Mouse (Mus musculus): ENCODE measurements at regions not wholly inside any gene's neighbourhood (a gene's known extent, or its start where the extent isn't known, plus 50 kb on each side); places are given as distances from the start of the nearest gene placed in this dataset.

DNA sequence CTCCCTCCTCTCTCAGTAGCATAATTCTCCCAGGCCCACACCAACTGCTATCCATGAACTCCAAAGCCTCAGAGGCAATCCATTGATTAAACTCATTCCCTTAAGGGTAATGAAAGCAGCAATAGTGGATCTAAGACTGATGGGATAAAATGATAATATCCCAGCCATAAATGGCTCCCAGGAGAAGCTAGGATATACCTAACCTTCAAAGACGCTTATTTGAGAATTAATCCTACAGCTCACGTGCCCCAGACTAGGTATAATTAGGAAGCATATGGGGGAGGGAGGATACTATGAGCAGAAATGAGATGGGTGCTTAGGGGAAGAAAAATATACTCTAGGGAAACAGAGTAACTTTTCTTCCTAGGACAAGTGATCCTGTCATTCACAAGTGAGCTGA, 52.8 kb upstream of the Rnf32 start:
- DNase-seq (ENCODE audit: low spot score), result no peak

DNA sequence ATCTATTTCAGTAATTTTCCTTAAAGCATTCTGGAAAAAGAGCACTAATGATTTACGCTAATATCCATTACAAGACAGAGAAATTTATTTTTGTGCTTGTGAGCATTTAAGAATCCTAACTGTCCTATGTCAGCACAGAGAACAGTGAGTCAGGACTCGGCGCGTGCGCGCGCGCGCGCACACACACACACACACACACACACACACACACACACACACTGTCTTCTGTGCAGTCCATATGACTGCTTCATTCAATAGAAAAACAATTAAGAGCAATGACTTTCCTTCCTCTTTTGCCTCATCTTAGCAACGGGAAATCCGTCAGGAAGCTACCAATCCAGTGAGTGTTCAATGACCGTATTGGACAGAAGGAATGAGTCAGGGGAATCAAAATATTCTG, 53.3 kb upstream of the Rnf32 start:
- DNase-seq (ENCODE audit: low spot score), result no peak

DNA sequence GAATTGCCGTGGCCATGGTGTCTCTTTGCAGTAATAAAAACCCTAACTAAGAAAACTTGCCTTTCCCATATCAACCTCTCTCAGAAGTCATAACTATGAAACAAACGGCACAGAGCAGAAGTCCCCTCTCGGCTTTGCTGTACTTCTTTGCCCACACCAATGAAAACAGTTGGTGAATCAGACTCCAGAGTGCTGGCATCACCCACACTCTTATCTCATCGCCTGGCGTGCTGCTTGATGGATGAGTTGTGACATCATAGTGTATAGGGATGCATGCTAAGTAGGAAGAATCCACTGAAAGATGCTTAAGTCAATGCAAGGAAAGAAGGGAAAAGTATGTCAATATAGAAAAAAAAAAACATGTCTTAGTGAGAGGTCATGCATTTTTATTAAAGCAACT, 58.3 kb upstream of the Rnf32 start:
- no peak for DNase-seq (ENCODE audit: low spot score)

DNA sequence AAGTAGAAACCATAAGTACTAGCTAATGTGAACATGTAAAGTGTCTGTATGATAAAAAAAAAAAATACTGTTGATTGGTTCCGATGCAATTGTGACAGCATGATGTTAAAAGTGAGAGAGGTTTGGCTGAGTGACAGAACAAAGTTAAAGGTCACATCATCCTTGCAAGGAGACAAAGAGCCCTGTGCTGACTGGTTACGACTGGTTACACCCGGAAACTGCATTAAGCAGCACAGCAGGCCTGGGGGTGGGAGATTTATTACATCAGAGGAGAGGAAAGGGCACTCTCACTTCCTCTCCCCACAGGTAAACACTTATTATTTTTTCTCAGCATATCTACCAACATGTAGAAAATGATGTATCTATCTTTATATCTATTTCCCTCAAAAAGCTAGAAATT, 63.5 kb upstream of the Rnf32 start:
- DNase-seq (ENCODE audit: low spot score), result no peak

DNA sequence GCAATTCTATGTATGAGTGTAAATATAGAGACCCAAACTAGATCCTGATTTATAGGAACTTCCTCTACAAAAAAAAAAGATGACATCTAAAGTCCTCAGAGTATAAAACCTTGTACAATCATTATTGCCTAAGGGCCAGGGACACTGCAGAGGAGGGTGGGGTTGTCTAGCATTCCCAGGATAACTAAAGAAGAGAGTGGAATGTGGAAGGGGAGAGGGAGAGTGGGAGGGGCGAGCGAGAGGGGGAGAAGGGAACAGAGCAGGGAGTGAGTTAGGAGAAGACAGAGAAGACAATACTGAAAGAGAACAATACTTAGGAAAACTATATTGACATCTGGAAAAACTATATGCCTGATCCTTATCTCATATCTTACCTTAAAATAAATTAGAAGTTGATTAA, 64.0 kb upstream of the Rnf32 start:
- DNase-seq (ENCODE audit: low spot score), result no peak

DNA sequence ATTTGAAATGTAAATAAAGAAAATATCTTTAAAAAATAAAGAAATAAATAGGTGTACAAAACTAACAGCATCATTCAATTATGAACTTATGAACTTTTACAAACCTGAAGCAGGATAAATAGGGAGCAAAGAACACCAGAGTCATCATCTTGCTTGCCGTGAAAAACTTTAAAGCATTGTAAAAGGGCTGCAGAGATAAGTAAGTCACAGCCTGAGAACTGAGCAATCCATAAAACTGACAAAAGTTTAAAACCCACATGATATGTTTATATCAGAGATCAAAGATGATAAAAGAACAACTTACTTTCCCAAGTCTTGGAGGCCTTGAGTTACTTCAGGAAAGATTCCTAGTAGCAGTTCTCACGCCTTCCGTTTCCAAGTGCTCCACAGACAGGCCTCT, 66.1 kb upstream of the Rnf32 start:
- DNase-seq (ENCODE audit: low spot score), result no peak

DNA sequence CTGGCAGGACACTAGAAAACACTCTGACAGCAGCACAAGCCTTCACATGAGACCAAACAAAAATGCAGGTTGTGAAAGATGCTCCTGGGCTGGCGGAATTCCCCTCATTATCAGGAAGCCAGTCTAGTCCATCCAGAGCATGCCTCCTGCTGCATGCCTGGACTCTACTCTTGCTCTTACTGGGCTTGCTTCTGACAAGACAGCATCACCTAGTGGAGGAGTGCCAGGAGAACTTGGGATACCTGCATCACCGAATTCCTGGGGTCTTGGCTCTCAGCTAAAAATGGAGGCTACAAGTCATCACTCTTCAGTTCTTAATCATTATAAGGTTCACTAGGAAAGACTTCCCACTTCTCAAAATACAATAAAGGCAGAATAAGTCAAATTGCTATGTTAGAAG, 78.8 kb upstream of the Rnf32 start:
- no peak for DNase-seq (ENCODE audit: low spot score)

DNA sequence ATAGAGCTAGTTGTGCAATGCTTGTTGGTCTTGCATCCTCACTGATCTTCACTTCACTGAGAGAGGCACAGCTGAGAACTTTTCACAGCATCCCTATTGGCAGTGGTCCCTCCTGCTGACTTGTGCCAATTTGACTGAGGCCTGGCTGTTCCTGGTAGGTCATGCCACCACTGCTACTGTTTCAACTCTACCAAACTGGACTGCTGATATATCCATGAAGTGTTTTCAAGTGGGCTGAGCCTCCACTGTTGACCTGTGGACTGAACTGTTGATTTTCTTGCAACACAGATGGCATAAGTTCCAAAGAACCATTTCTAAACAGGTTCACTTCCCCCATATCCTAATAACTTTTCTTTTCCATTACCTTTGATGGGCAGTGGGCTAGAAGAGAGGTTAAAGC, 83.3 kb upstream of the Rnf32 start:
- DNase-seq (ENCODE audit: low spot score), result no peak

DNA sequence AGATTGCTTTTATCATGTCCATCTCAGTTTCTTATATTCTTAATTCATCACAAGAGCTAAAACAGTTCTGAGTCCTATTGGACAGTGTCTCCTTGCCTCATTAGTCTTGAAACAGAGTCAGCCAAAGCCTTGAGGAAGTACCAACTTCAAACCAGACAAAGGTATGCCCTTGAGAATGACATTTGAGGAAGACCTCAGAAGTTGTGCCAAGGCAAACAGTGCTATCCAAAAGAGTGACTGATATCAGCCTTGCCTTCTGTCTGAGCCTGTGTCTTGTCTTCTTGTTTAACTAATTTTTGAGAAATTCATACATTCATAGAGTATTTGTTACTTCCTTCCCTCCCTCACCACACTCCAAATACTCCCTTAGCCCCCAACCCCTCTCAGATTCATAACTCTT, 88.5 kb upstream of the Rnf32 start:
- DNase-seq (ENCODE audit: low spot score), result no peak

DNA sequence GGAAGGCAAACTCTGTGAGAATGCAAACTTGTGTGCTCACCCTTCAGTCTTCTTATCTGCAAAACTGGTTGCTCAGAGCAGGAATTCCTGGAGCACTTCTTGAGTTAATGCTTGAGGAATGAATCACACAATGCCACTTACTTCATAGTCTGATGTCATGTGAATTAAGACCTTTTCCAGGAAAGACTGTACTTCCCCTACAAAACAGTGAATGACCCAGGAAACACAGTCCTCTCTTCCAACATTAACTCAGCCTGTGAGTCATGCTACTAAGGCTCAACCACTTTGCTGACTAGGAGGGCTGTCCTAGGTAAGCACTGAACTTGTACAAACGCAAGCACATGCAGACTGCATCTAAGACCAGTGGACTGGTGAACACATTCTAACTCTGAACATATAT, 112.5 kb upstream of the Rnf32 start:
- no peak for DNase-seq (ENCODE audit: low spot score)

DNA sequence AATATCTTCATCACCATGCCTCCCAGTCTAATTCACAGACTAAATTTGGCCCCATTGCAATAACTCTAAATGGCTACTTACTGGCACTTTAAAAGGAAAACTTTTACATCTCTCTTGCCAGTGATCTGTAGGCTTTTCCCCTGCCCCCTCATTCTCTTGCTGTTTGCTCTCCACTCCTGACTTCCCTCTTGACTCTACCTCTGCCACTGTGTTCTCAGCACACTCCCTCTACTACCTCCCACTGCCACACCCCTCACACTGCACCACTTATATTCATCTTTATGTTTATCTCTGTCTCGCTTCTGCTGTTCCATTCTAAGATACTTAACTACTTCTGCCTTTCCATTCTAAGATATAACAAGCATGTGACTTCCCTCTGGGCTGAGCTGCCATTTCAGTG, 141.4 kb upstream of the Rnf32 start:
- no peak for DNase-seq (ENCODE audit: low spot score)

DNA sequence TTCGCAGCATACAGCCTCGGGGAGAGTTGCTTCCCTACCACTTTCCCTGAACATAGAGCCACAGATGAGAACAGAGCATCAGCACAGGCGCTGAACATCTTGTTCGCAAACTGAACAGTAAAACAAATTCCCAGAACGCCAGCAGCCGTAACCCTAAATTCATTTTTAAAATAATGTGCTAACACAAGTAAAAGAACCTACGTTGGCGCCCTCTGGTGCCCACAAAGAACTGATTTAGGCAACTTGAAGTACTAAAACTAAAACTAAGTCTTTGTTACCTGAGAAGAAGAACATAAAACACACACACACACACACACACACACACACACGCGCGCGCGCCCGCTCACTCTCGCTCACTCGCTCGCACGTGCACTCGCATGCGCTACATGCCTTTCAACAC, 159.2 kb upstream of the Rnf32 start:
- peak; percentile 17 for DNase-seq (ENCODE audit: low spot score)

DNA sequence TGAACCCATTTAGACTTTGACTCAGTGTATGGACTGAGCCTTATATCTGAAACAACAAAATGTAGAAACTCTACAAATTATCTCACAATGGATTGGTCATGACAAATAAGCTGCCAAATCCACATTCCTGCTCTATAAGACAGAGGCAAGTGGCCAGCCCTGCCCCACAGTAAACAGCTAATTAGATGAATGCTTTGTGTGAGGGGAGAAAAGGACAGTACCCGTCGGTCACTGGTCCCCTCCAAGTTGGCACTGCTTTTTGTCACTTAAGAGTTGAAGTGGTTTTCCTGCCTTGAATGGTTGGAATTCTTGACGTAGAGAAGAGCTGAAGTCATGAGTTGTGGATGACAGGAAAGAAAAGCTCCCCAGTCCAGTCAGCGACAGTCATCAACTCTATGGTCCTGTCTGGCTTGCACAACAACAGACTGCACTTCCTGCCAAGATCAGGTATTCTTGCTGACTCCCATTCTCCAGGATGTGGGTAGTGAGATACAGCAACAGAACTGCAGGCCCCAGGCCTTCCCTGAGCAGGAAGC, 162.3 kb upstream of the Rnf32 start:
- DNase-seq (ENCODE audit: low spot score), result no peak

DNA sequence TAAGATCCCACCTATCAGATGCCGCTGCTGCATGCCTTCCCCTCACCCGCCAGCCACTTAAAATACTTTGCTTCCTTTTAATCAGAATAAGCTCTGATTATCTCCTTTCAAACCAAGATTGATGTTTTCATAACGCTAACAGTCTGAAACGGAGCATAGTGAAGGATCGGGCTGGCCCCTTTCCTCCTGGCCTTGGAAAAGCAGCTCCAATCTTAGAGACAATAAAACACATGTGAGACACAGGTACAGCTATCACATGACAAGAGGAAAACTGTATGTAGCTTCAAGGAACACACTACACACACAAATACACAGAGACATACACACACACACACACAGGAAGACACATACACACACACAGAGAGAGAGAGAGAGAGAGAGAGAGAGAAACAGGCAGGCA, 165.3 kb upstream of the Rnf32 start:
- no peak for DNase-seq (ENCODE audit: low spot score)

DNA sequence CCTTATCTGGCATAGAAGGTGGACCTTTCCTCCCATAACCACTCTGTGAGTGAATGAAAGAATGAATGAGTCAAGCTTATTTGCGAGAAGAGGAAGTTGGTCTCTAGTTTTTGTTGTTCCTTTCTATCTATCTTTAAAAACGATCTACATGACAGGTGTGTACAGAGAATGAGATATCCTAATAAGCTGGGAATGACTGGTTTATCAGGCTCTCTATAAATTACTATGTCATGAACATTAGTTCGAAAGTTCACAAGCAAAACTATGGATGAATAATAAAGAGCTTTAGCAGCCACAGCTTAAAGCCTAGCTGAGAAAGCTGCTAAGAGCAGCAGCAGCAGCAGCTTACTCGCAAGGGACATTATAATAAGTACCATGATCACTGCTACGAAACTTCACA, 165.8 kb upstream of the Rnf32 start:
- no peak for DNase-seq (ENCODE audit: low spot score)

DNA sequence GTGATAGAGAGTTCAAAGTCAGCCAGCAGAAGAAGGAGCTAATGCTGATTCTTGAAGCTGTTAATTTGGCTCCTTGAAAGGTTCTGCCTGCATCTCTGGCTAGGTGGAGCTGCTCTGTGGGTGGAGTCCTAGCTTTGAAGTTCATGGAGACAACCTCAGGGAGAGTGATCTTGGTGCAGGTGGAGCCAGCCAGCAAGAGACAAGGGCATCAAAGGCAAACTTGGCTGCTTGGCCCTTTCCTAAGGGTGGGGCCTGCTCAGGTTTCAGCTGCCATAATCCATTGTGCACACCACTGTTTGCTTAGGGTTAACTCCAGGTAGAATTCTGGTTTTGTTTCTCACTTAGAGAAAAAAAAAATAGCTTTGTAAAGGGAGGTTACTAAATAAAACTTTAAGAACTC, 170.7 kb upstream of the Rnf32 start:
- DNase-seq (ENCODE audit: low spot score), result no peak

DNA sequence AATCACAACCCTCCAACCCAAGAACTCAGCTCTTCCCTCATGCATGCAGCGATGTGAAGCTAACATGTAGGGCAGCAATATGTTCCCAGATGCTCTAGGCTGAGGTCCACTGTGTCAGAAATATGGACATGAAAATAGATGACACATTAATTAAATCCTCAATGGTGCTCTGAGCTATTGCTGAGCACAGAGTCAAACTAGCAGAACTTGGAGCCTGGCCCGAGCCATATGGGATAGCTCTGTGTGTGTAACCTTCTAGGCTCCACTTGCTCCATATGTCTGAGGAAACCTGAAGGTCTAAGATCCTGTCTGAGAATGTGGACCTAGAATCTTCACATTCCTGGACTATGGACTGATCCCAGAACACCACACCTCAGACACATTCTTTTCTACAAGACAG, 203.0 kb upstream of the Rnf32 start:
- DNase-seq (ENCODE audit: low spot score), result no peak

DNA sequence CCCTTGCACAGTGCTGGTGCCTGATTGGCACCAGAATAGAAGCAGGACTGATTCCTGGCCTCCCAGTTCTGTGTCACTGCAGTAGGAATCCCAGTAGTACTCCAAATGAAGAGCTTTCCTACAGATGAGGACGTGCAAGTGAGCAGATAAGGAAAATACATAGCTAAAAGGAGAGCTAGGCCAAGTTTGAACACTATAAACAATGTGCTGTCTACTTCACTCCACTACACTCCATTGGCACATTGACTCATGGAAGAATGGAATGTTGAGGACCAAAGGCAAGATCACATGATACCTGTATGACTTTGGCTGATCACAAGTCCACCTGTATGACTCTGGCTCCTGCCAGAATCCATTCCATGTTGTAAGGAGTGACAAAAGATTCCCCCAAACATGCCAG, 215.9 kb upstream of the Rnf32 start:
- DNase-seq (ENCODE audit: low spot score), result no peak

DNA sequence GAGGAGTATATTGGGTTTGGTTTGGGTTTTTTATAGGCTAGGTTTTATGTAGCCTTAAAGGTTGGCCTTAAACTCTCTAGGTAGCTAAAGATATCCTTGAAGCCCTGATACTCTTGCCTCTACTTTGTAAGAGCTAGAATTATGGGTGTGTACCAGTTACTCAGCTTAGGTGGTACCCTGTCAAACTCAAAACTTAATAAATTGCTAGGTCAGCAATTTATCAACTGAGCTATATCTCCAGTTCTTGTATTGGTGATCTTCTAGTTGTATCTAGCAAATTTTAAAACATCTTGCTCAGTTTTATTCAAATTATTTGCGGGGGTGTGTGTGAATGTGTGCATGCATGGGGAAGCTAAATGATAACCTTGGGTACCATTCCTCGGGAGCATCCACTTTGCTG, 225.4 kb upstream of the Rnf32 start:
- no peak for DNase-seq (ENCODE audit: low spot score)

DNA sequence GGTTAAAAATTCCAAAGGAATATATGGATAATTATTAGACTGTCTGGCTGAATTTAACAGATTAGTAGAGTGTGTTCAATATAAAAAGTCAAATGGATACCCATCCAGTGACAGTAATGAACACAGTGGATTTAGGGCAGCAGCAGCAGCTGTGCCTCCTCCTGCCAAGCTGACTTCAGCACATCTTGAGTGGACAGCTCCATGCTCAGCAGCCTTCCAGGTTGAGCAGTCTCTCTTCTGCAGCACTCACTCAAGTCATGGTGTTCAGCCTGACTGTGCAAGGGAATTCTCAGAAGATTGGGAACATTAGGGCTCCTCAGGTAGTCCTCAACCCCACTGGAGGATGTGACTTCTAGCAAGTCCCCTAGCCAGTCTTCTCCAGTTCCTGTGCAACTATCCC, 240.8 kb upstream of the Rnf32 start:
- peak; percentile 9 for DNase-seq (ENCODE audit: low spot score)

DNA sequence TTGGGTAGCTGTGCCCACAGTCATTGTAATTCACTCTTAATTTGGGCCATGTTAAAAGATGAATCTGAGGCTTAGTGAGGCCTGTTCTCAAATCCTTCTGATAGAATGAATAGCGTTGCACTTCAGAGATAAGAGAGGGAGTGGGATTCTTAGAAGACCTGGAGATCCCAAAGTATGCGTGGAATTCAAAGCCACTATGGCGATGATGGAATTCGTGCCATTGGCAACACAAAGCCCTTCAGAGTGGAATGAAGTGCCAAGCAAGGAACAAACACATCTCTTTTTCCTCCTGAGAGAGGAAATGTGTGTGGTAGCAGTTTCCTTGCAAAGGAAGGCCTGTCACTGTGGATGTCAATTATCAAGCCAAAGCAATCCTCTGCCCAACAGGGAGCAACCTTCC, 248.3 kb upstream of the Rnf32 start:
- DNase-seq (ENCODE audit: low spot score), result no peak

DNA sequence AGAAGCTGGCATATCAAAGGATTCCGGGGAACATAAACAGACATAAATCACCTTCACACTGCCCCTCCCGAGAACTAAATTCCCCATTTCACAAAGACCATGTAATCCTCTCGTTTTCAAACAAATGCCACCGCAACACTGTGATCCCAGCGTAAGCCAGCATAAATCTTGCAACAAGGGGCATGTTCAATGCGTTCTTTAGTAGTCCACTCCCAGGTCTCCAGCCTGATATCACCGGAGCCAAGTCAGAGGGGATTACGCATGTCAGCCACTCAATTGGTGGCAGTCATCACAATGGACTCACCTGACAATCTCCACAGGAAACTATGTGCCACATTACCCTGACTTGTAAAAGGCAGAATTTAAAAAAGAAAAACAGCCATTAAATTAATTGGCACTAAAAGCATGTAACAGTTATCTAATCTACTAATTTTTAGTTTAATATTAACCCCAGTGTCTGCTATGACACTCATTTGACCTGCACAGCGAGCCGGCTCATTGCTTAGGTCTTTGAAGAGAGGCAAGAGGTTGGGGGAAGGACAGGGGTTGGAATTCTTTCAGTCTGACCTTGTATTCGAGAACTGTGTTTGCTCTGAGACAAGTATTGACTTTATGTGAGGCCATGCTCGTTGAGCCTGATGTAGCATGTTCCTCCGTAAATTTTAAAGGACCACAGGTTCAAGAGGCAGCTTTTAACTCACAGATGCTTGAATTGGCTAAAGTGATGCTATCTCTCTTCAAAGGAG, 252.0 kb upstream of the Rnf32 start:
- DNase-seq (ENCODE audit: low spot score), result no peak

DNA sequence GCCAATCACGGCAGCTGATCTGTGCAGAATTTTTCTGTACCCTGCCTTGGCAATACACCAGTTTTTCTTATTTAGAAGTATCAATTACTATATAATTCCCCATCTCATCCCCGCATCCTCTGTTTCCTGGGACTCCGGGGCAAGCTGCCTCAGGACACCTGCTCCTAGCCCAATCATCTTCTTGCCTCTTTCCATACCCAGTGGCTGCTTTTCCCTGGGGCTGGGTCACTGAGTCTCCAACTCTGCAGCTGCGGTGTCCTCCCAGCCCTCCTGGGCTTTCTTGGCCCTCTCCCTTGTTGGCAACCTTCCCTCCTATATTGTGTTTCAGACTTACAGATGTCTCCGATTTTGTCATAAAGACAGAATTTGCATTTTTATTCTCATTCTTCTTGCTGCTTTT, 254.8 kb upstream of the Rnf32 start:
- DNase-seq (ENCODE audit: low spot score), result no peak

DNA sequence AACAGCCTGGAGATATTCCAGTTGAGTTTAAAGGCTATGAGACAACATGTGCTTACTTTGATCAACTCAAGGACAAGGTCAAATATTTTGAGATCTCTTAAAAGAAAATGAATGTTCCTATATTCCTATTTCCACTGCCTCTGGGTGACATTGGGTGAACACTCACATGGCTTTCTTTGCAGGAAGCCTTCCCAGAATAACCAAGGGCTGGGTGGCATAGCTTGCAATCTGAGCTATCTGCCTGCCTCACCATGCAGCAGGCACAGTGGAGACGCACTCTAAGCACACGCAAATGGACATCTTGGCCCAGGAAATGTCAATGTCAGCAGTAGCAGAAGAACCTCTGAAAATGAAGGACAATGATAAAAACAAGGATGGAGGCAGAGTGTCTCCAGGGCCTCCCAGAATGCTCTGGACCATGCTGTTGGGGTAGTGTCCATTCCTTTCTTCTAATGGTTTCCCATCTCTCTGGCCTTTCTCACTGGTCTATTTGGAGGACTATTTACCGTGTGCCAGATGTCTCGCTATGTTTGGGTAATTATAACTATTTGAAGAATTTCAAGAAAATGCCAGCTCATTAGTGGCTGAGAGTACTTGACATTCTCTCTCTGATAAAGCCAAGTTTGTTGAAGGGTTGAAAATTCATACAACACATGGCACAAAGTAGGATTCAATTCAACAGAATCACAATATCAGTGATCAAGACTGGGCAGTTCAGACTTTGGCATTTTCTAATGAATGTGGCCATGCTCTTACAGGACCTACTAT, 276.3 kb upstream of the Rnf32 start:
- DNase-seq (ENCODE audit: low spot score), result no peak

Measured in ovary, postnatal 14 days (tissue).